Mouse (Mus musculus) midbrain, embryonic 11.5 days (tissue): ENCODE data around the gene Mpp3. TPM values are rescaled to one million over a fixed set of nuclear protein-coding genes. Genes with fewer than 3 reads are reported as not detected.

Experiments used
- ATAC-seq: fragments of 200-750 bp; cut with Nextera tagmentation; 2 replicates; pipeline ENCODE4 v1.8.0; 2017; ENCODE audit warnings: moderate TSS enrichment, moderate library complexity; ENCODE audit not compliant: low FRiP score
- DNase-seq: peaks from one replicate; pipeline ENCODE4 v3.0.0; 2015; ENCODE audit warnings: low spot score; ENCODE audit errors: missing footprints
- H3K27ac ChIP-seq: fragments of 300-500 bp; sonication (generic); 2 replicates; pipeline ENCODE4 v1.5.1; 2014; ENCODE audit warnings: low read depth, low read length
- H3K27me3 ChIP-seq: fragments of 300-500 bp; sonication (generic); 2 replicates; pipeline ENCODE4 v1.6.1; 2014; ENCODE audit warnings: mild to moderate bottlenecking, low read length, moderate library complexity, mixed read lengths; ENCODE audit not compliant: control insufficient read depth, insufficient read depth
- H3K36me3 ChIP-seq: fragments of 300-500 bp; sonication (generic); 2 replicates; pipeline ENCODE4 v1.6.1; 2014; ENCODE audit warnings: mild to moderate bottlenecking, low read length, moderate library complexity, mixed read lengths; ENCODE audit not compliant: control insufficient read depth, insufficient read depth
- H3K4me1 ChIP-seq: fragments of 300-500 bp; sonication (generic); 2 replicates; pipeline ENCODE4 v1.6.1; 2014; ENCODE audit warnings: low read length; ENCODE audit not compliant: control insufficient read depth, insufficient read depth
- H3K4me2 ChIP-seq: fragments of 300-500 bp; sonication (generic); 2 replicates; pipeline ENCODE4 v1.6.1; 2014; ENCODE audit warnings: mild to moderate bottlenecking, moderate library complexity
- H3K4me3 ChIP-seq: fragments of 300-500 bp; sonication (generic); 2 replicates; pipeline ENCODE4 v1.5.1; 2014; ENCODE audit warnings: low read depth, low read length
- H3K9ac ChIP-seq: fragments of 300-500 bp; sonication (generic); 2 replicates; pipeline ENCODE4 v1.6.1; 2014; ENCODE audit warnings: low read length
- H3K9me3 ChIP-seq: fragments of 300-500 bp; sonication (generic); 2 replicates; pipeline ENCODE4 v1.6.1; 2016; ENCODE audit warnings: low read length; ENCODE audit not compliant: control insufficient read depth
- WGBS: fragments of 180-500 bp; shearing (Covaris S2); extraction: QIAGEN DNeasy Blood & Tissue Kit; methylation state at CpG from one replicate; pipeline ENCODE4 v1.1.7; 2014; 5-methylcytosine and 5-hydroxymethylcytosine counted together
- polyA plus RNA-seq: library from polyadenylated mRNA; unstranded; fragments of >200 nt; fragmentation: Nextera tagmentation; extraction: Ambion mirVana; gene quantifications from 2 replicates; pipeline ENCODE4 v1.2.1, GENCODE M21; 2014

The Mpp3 gene
- polyA plus RNA-seq, 1 experiment from 2014 or later = 14.4 TPM

GRCm38 (mm10) chr11:102043381-102043780, 15.1 kb upstream of the Mpp3 start:
- no peak overlapping the region for H3K4me3 ChIP-seq
- no peaks in the 10 kb centered on the region for H3K27me3 ChIP-seq
- H3K4me2 ChIP-seq = no peak overlapping the region
- DNase-seq (no peak), ATAC-seq (no peak)
- H3K36me3 ChIP-seq = no peaks in the 10 kb centered on the region
- H3K4me1 ChIP-seq = no peaks in the 10 kb centered on the region
- H3K9me3 ChIP-seq = 0 out of 2 replicates have a peak, but pooled peaks cover 8% of the 10 kb centered on the region
- no peak overlapping the region for H3K27ac ChIP-seq
- 89% methylated on average over 6 of the region's 6 CpGs for WGBS
- H3K9ac ChIP-seq = no peak overlapping the region

DNA sequence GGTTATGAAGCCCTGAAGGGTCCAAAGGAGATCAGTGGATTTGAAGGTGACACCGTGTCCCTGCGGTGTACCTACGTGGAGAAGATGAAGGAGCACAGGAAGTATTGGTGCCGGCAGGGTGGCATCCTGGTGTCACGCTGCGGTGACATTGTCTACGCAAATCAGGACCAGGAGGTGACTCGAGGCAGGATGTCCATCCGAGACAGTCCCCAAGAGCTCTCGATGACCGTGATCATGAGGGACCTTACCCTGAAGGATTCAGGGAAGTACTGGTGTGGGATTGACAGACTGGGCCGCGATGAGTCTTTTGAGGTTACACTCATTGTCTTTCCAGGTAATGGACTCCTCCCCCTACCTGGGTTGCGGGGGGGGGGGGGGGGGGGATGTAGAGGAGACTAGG, 14.7 kb upstream of the Mpp3 start:
- Histone ChIP-seq H3K27me3 (no peaks in the 10 kb centered on the region), H3K4me2 (no peak overlapping the region), H3K4me1 (no peaks in the 10 kb centered on the region), H3K9me3 (0 out of 2 replicates have a peak, but pooled peaks cover 8% of the 10 kb centered on the region), H3K27ac (no peak overlapping the region), H3K9ac (no peak overlapping the region), H3K36me3 (no peaks in the 10 kb centered on the region), H3K4me3 (no peak overlapping the region)
- WGBS = 95% methylated on average over 13 of the region's 14 CpGs
- DNase-seq (no peak), ATAC-seq (no peak)

DNA sequence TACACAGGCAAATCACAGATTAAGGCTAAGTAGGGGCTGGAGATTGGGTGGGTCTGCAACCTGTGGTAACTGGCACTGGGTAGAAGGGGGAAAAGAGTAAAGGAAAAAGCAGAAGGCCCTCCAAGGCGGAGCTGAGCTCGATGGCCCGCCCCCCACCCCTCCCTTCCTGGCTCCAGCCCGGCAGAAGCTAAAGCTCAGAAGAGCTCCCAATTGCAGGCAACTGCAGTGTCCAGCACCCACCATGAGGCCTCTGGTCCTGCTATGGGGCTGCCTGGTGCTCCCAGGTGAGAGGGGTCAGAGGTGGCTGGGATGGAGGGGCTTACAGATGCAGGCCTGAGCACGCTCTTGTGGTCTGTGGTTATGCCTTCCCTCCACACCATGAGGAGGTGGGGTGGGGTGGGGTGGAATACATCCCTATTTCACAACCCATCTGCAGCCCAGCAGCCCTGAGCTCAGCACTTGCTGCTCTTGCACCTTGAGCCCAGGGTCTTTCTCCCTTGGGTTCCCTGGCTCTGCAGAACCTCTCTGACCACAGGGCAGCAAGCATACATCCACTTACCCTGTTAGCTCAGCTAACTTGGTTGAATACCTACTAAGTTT, 13.2 kb upstream of the Mpp3 start, which contains the start of gene Cd300lg:
Gene Cd300lg, plus strand, starts transcription at position 160 of the 600 bp plus-strand sequence.
- DNase-seq (peak; percentile 73), ATAC-seq (no peak)
- H3K4me3 ChIP-seq = no peak within 1 kb of the TSS
- no peak within 1 kb of the TSS for H3K27ac ChIP-seq
- no peak within 1 kb of the TSS for H3K4me2 ChIP-seq
- H3K9me3 ChIP-seq = 0 out of 2 replicates have a peak, but pooled peaks cover 8% of the 10 kb centered on the region
- no peaks in the 10 kb centered on the region for H3K27me3 ChIP-seq
- no peaks in the 10 kb centered on the region for H3K36me3 ChIP-seq
- WGBS = 75% methylated on average over 5 of the region's 5 CpGs
- no peaks in the 10 kb centered on the region for H3K4me1 ChIP-seq
- no peak within 1 kb of the TSS for H3K9ac ChIP-seq

- ATAC-seq = no peak
- Histone ChIP-seq H3K4me2 (no peak overlapping the region), H3K4me1 (no peaks in the 10 kb centered on the region), H3K9ac (no peak overlapping the region), H3K9me3 (0 out of 2 replicates have a peak, but pooled peaks cover 2% of the 10 kb centered on the region), H3K27me3 (no peaks in the 10 kb centered on the region), H3K27ac (no peak overlapping the region), H3K36me3 (no peaks in the 10 kb centered on the region), H3K4me3 (no peak overlapping the region)
- no peak for DNase-seq
- 75% methylated on average over 4 of the region's 4 CpGs for WGBS
Observed at GRCm38 (mm10) chr11:102040646-102041045, 12.4 kb upstream of the Mpp3 start.

- Histone ChIP-seq H3K4me2 (no peak overlapping the region), H3K4me3 (no peak overlapping the region), H3K27me3 (no peaks in the 10 kb centered on the region), H3K9me3 (no peaks in the 10 kb centered on the region), H3K4me1 (no peaks in the 10 kb centered on the region), H3K27ac (no peak overlapping the region), H3K9ac (no peak overlapping the region), H3K36me3 (no peaks in the 10 kb centered on the region)
- DNase-seq (peak; percentile 99), ATAC-seq (peak; percentile 70; the same call in 1 of the 2 replicates)
- WGBS = under 1% methylated on average over 9 of the region's 9 CpGs
Observed at GRCm38 (mm10) chr11:102040138-102040524, 11.9 kb upstream of the Mpp3 start.

DNA sequence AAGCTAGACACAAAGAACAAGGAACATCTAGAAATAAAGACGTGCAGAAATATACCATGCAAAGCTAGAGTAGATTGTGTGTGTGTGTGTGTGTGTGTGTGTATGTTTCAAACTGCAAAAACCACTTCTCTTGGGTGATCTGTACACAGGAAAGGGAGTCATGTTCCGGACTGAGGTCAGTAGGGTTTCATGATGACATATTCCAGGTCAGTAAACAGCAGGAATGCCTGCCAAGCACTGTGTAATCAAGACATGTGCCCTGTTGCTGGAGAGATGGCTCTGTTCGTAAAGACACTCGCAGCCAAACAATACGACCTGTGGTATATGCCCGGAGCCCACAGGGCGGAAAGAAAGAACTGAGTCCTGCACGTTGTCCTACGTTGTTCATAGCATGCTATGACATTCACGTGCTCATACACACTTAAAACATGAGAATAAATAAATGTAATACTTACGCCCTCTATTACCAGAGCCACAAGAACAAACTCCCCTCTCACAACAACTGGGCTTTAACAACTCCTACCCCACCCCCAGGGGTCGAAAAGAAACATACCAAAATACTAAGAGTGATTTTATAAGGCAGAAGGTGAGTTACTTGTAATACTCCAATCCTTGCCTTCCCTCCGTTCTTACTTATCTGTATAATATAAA, 11.4 kb upstream of the Mpp3 start:
- peak; percentile 85 for DNase-seq
- Histone ChIP-seq H3K9me3 (no peaks in the 10 kb centered on the region), H3K4me2 (no peak overlapping the region), H3K36me3 (no peaks in the 10 kb centered on the region), H3K27me3 (no peaks in the 10 kb centered on the region), H3K4me3 (no peak overlapping the region), H3K9ac (no peak overlapping the region), H3K4me1 (no peaks in the 10 kb centered on the region), H3K27ac (no peak overlapping the region)
- 69% methylated on average over 13 of the region's 13 CpGs for WGBS
- no peak for ATAC-seq

DNA sequence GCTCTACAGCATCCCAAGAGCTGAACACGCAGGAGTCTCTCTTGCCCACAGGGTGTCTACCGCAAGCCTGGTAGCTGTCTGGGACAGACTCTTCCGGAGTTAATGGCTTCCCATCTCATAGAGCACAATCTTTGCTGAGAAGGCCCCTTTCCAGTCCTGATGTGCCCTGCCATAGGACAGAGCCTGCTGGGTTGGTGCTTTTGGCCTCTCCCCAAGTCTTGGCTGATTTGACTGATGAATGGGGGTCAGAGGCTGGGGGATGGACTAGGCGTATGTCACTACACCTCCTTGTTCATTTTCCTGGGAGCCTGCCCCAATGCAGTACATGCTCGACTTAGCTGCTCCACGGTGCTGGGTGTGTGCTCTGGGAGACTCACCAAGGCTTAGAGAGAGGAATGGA, 9.5 kb upstream of the Mpp3 start:
- Histone ChIP-seq H3K27me3 (no peaks in the 10 kb centered on the region), H3K4me2 (no peak overlapping the region), H3K4me3 (no peak overlapping the region), H3K27ac (no peak overlapping the region), H3K4me1 (no peaks in the 10 kb centered on the region), H3K9ac (no peak overlapping the region), H3K9me3 (no peaks in the 10 kb centered on the region), H3K36me3 (no peaks in the 10 kb centered on the region)
- WGBS = 86% methylated on average over 6 of the region's 6 CpGs
- ATAC-seq = no peak
- no peak for DNase-seq

- no peak for ATAC-seq
- Histone ChIP-seq H3K27me3 (no peaks in the 10 kb centered on the region), H3K4me2 (no peak overlapping the region), H3K27ac (no peak overlapping the region), H3K36me3 (no peaks in the 10 kb centered on the region), H3K4me1 (no peaks in the 10 kb centered on the region), H3K9ac (no peak overlapping the region), H3K9me3 (no peaks in the 10 kb centered on the region), H3K4me3 (no peak overlapping the region)
- WGBS = 81% methylated on average over 7 of the region's 7 CpGs
- peak; percentile 78 for DNase-seq
Observed at GRCm38 (mm10) chr11:102036336-102036735, 8.1 kb upstream of the Mpp3 start.

DNA sequence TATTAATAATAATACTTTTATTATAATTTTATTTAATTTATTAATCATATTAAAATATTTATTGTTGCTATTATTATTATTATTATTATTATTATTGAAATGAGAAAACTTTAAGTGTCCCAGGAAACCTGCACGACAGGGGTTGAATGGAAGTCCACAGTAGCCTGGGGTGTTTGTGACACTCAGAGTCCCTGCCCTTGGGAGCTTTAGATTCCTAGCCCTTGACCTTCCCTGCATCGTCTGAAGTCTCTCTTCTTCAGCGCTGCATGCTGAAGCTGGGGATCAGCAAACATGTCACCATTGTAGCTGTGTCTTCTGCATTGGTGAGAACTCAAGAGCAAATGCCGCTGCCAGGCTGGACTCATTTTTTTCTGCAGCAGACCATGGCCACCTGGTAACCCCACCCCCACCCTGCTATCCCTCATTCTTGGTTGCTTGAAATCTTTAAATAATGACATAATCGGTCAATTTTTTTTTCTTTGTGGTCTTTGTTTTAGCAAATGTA, 7.2 kb upstream of the Mpp3 start:
- Histone ChIP-seq H3K4me3 (no peak overlapping the region), H3K27me3 (no peaks in the 10 kb centered on the region), H3K4me1 (no peaks in the 10 kb centered on the region), H3K36me3 (no peaks in the 10 kb centered on the region), H3K27ac (no peak overlapping the region), H3K4me2 (no peak overlapping the region), H3K9ac (no peak overlapping the region), H3K9me3 (no peaks in the 10 kb centered on the region)
- peak; percentile 67 for DNase-seq
- ATAC-seq = no peak
- 75% methylated on average over 5 of the region's 5 CpGs for WGBS
